Mouse (Mus musculus): Measurements from ENCODE around the gene Olfr658. TPM values are rescaled to one million over a fixed set of nuclear protein-coding genes. Genes with fewer than 3 reads are reported as not detected.

The Olfr658 gene
- total RNA-seq (2018; cell fraction: chromatin; rRNA removed) = under 1 TPM in 9 of 26 experiments, not detected in 17; 0.22 to 0.63 (median 0.46) TPM
- under 1 TPM in 12 of 26 experiments, not detected in 14; 0.05 to 0.23 (median 0.08) TPM for total RNA-seq (2018; cell fraction: cytosol; rRNA removed)
- 1 to 10 TPM in 2 of 26 experiments, under 1 TPM in 9, not detected in 15; 0.12 to 1.2 (median 0.38) TPM for total RNA-seq (2018; cell fraction: nucleus; rRNA removed)
- polyA plus RNA-seq (2018) = 0.07 TPM in 1 of 3 replicates, not detected in the others

DNA sequence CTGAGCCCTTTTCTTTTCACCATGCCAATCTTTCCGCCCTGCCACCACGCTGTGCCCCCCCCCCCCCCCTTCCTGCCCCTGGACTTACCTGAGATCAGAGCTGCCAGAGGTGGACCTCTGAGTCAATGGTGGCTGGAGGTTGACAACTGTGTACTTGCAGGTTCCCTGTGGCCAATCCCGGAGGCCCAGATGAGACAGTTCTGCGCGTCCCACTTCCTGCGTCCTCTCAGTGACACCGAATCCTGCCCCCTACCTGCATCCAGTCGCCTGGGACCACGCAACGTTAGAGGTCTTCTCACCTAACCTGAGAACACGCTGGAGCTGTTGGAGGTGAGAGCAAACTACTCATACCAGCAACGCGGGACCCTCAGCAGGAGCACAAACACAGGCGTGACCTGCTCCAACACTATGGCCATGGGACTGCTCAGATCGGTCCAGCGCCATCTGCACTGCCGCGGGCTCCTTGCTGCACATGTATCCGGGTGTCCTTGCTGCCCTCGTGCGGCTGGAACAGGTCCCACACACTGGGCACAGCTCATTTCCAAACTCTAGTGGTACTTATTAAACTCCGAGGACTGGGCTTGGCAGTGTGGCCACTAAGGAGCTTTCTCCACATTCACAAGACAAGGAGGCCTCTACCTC lies at the start of gene Olfr658:
Gene Olfr658, minus strand, starts transcription at position 465 of the 642 bp plus-strand sequence.
- H3K79me2 ChIP-seq (ENCODE audit: inconsistent target) = no peaks in the 10 kb centered on the region
- no peaks in the 10 kb centered on the region for H3K36me3 ChIP-seq (ENCODE audit: inconsistent target)
- 25% methylated on average over 20 of the region's 22 CpGs for WGBS (ENCODE audit: missing documents)
- no peak within 1 kb of the TSS for H3K4me3 ChIP-seq (ENCODE audit: inconsistent target)
- no peak within 1 kb of the TSS for H3K27ac ChIP-seq

DNA sequence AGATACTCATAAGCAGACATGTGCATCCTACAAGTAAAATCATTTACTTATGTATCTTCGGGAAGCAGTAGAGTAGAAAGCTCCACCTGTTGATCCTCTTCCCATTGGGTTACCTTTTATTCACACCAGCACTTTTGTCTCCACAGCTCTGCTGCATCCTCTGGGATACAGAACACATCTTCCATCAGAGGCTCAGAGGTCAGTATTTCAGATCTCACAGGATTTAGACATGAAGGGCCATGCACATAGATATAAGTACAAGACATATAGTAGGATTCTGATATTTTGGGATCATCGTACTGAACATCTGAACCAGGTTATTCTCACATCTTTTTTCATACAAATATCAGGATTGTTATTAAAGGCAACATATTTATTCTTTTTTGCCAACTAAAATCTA lies 39.1 kb upstream of the Olfr658 start, which contains the start of gene Olfr661:
Gene Olfr661, plus strand, starts transcription at position 301 of the 400 bp plus-strand sequence.
- Histone ChIP-seq H3K79me2 (ENCODE audit: inconsistent target) (no peaks in the 10 kb centered on the region), H3K36me3 (ENCODE audit: inconsistent target) (no peaks in the 10 kb centered on the region), H3K27ac (no peak within 1 kb of the TSS), H3K4me3 (ENCODE audit: inconsistent target) (no peak within 1 kb of the TSS)
- 95% methylated on average over 2 of the region's 2 CpGs for WGBS (ENCODE audit: missing documents)

DNA sequence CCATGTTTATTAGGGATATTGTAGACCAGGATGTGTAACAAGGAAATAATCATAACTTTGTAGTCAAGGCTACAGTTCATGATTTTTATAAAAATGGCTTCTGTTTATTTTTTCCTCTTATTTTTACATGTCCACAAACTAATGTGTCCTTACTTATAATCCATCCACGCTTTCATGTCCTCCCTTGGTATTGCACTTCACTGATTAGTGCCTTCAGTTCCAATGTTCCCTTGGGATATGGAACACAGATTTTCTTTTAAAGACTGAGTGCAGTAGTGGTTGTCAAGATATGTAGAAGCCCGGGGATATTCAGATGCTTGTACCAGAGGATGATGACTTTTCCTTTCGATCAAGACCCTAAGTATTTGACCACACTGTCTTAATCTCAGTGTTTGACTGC lies 19.3 kb upstream of the Olfr658 start, which contains the start of gene Olfr659:
Gene Olfr659, plus strand, starts transcription at position 301 of the 400 bp plus-strand sequence.
- Histone ChIP-seq H3K36me3 (ENCODE audit: inconsistent target) (no peaks in the 10 kb centered on the region), H3K4me3 (ENCODE audit: inconsistent target) (no peak within 1 kb of the TSS), H3K27ac (no peak within 1 kb of the TSS), H3K79me2 (ENCODE audit: inconsistent target) (no peaks in the 10 kb centered on the region)
- WGBS (ENCODE audit: missing documents) = 90% methylated on average over 3 of the region's 3 CpGs

DNA sequence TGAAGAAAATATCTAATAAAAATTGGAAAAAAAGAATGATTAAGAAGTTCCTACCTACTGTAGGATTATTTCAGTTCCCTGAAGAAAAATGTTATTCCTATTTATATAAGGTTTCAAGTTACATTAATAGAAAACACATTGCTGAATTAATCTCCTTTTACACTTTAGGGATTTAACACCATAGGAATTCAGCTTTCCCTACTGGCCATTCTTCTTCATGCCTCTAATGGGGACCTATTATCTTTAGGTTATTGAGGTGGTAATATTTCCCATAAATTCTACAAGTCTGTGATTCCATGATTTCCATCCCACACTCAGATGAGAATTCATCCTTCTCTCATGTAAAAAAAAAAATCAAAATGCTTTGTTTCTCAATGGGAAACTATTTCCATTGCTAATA lies 22.6 kb downstream of the Olfr658 start, which contains the start of gene Olfr657:
Gene Olfr657, plus strand, starts transcription at position 301 of the 400 bp plus-strand sequence.
- Histone ChIP-seq H3K27ac (no peak within 1 kb of the TSS), H3K36me3 (ENCODE audit: inconsistent target) (no peaks in the 10 kb centered on the region), H3K4me3 (ENCODE audit: inconsistent target) (no peak within 1 kb of the TSS), H3K79me2 (ENCODE audit: inconsistent target) (no peaks in the 10 kb centered on the region)

DNA sequence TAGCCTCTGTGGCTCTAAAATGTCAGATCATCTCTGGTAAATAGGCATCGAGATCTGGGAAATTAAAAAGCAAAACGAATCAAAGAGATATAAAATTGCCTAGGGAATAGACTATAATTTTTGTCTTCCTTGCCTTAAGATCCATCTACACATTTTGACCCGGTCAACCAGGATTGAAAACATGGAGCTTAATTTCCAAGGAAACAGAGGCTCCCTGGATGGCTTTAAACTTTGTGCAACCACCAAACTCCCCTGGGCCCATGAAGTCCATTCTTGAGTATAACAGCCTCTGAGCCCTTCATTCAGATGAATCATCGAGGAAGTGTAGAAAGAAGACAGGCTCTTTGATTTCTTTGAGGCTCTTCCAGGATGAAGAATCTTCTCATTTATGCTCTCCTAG lies 33.5 kb downstream of the Olfr658 start, which contains the start of gene Olfr656:
Gene Olfr656, plus strand, starts transcription at position 301 of the 400 bp plus-strand sequence.
- Histone ChIP-seq H3K4me3 (ENCODE audit: inconsistent target) (no peak within 1 kb of the TSS), H3K79me2 (ENCODE audit: inconsistent target) (no peaks in the 10 kb centered on the region), H3K27ac (no peak within 1 kb of the TSS), H3K36me3 (ENCODE audit: inconsistent target) (no peaks in the 10 kb centered on the region)
- WGBS (ENCODE audit: missing documents) = 81% methylated on average over 4 of the region's 4 CpGs

DNA sequence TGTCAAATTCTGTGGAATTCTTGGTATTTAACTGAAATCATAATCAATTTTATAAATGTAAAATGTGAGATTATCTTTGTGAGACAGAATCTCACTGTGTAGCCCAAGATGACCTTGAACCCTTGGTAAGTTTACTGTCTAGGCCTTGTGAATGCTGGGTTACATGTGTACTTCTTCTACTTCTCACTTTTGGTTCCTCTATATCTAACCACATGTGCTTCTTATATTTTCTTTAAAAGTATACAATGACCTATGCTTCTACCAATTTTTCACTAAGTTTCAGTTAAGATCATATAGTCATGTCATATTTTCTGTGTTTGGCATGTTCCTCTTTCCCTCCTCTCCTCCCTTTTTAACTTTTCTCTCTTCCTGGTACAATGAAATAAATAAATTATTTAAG lies 42.4 kb downstream of the Olfr658 start:
- Histone ChIP-seq H3K36me3 (ENCODE audit: inconsistent target) (no peaks in the 10 kb centered on the region), H3K4me3 (ENCODE audit: inconsistent target) (no peak overlapping the region), H3K79me2 (ENCODE audit: inconsistent target) (no peaks in the 10 kb centered on the region), H3K27ac (no peak overlapping the region)

DNA sequence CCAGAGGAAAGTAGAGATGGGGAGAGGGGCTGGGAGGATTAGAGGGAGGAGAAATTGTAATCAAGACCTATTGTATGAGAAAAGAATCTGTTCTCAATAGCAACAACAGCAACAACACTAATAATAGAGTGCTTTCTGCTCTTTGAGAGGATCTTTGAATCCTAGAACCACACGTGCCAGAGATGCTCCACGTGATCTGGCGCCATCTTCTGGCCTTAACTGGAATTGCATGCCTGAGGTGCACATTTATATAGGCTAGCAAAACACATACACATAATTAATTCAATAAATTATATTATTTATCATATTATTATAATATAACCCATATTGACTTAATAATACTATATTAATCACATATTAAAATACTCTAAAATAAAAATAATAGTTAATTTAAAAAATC lies 43.9 kb downstream of the Olfr658 start:
- Histone ChIP-seq H3K27ac (no peak overlapping the region), H3K4me3 (ENCODE audit: inconsistent target) (no peak overlapping the region), H3K79me2 (ENCODE audit: inconsistent target) (no peaks in the 10 kb centered on the region), H3K36me3 (ENCODE audit: inconsistent target) (no peaks in the 10 kb centered on the region)
- WGBS (ENCODE audit: missing documents) = 6% methylated on average over 3 of the region's 3 CpGs

DNA sequence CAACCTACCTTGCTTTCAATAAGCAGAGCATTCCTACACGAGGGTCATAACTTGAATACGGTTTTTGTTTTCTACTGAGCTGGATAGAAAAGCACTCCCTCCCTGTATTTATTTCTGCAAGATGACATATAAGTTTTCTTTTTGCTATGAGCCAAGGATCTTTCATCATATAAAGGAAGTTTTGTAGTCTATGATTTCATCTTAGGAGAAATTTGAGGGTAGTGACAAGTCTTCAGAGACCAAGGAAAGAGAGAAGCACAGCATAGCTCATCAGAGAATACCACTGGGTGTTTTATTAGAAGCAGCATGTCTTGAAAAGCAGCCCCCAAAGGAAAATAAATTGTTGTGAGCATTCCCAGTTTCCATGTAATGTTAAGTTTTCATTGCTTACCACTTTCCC lies 45.4 kb downstream of the Olfr658 start, which contains the start of gene Olfr655:
Gene Olfr655, minus strand, starts transcription at position 101 of the 400 bp plus-strand sequence.
- Histone ChIP-seq H3K79me2 (ENCODE audit: inconsistent target) (no peaks in the 10 kb centered on the region), H3K4me3 (ENCODE audit: inconsistent target) (no peak within 1 kb of the TSS), H3K27ac (no peak within 1 kb of the TSS), H3K36me3 (ENCODE audit: inconsistent target) (no peaks in the 10 kb centered on the region)
- 100% methylated on average over 2 of the region's 2 CpGs for WGBS (ENCODE audit: missing documents)

Other genes starting within 250 kb of the Olfr658 start
- gene Trim30c, start 246.5 kb downstream of the Olfr658 start, polyA plus RNA-seq (2018) = 8.9 to 43.2 TPM (median 17.1 TPM) in 3 replicates
- 101 to 215 TPM (median 103 TPM) in 3 replicates for gene Trim30a, start 182.1 kb downstream of the Olfr658 start, polyA plus RNA-seq (2018)
- gene Trim30d, start 139.5 kb downstream of the Olfr658 start, polyA plus RNA-seq (2018) = 39.9 to 81.2 TPM (median 40.8 TPM) in 3 replicates
- gene Olfr651, start 97.2 kb downstream of the Olfr658 start, polyA plus RNA-seq (2018) = not detected in 3 replicates
- gene Olfr652, start 86.4 kb downstream of the Olfr658 start, polyA plus RNA-seq (2018) = not detected in 3 replicates
- gene Olfr653, start 70.0 kb downstream of the Olfr658 start, polyA plus RNA-seq (2018) = not detected in 3 replicates
- not detected in 3 replicates for gene Olfr654, start 60.3 kb downstream of the Olfr658 start, polyA plus RNA-seq (2018)
- not detected in 3 replicates for gene Olfr655, start 45.5 kb downstream of the Olfr658 start, polyA plus RNA-seq (2018)
- gene Olfr656, start 33.4 kb downstream of the Olfr658 start, polyA plus RNA-seq (2018) = not detected in 3 replicates
- not detected in 3 replicates for gene Olfr657, start 22.5 kb downstream of the Olfr658 start, polyA plus RNA-seq (2018)
- not detected in 3 replicates for gene Olfr659, start 19.4 kb upstream of the Olfr658 start, polyA plus RNA-seq (2018)
- gene Olfr661, start 39.2 kb upstream of the Olfr658 start, polyA plus RNA-seq (2018) = not detected in 3 replicates
- not detected in 3 replicates for gene Usp17le, start 130.2 kb upstream of the Olfr658 start, polyA plus RNA-seq (2018)
- not detected in 3 replicates for gene Usp17lb, start 195.3 kb upstream of the Olfr658 start, polyA plus RNA-seq (2018)
- gene Usp17la, start 209.7 kb upstream of the Olfr658 start, polyA plus RNA-seq (2018) = not detected in 3 replicates
- gene Olfr665, start 230.7 kb upstream of the Olfr658 start, polyA plus RNA-seq (2018) = not detected in 3 replicates
- gene Olfr666, start 248.6 kb upstream of the Olfr658 start, polyA plus RNA-seq (2018) = not detected in 3 replicates

Measured in macrophage (primary cell).